Mouse (Mus musculus): ENCODE measurements around the gene Fam107a.

GRCm38 (mm10) chr14:8255076-8255729, 62.6 kb downstream of the Fam107a start:
- TF ChIP-seq CTCF (IDR thresholded peaks at IDR 0.05; ENCODE audit: insufficient read depth, low read length) (0 out of 2 replicates have a peak, but pooled peaks have one; percentile 5), POLR2A (IDR thresholded peaks at IDR 0.05; ENCODE audit: borderline replicate concordance, extremely low read depth, low read depth, low read length) (no peak)
